Mouse (Mus musculus): Measurements from ENCODE around the gene Tns3. TPM values are rescaled to one million over a fixed set of nuclear protein-coding genes. Genes with fewer than 3 reads are reported as not detected.
"Not testable (repeated sequence)": the region's sequence is repeated elsewhere in the genome, so short reads cannot be mapped to it uniquely, and the experiment has no call there.

Gene Tns3
- total RNA-seq, 2 experiments from 2014 or later: 1.7 to 6.3 TPM

- no peak for ATAC-seq (replicated peaks; ENCODE audit: low FRiP score, poor library complexity, severe bottlenecking)
These were observed 120.0 kb downstream of the Tns3 start for GRCm38 (mm10) chr11:8544355-8544754.

- no peak for ATAC-seq (replicated peaks; ENCODE audit: low FRiP score, poor library complexity, severe bottlenecking)
These were observed 123.0 kb downstream of the Tns3 start for GRCm38 (mm10) chr11:8541222-8541815.

GRCm38 (mm10) chr11:8539593-8540265 lies 124.6 kb downstream of the Tns3 start:
- no peak for ATAC-seq (replicated peaks; ENCODE audit: low FRiP score, poor library complexity, severe bottlenecking)

- no peak for ATAC-seq (replicated peaks; ENCODE audit: low FRiP score, poor library complexity, severe bottlenecking)
These were observed 127.2 kb downstream of the Tns3 start for GRCm38 (mm10) chr11:8537013-8537614.

GRCm38 (mm10) chr11:8534893-8535292 lies 129.4 kb downstream of the Tns3 start:
- ATAC-seq (replicated peaks; ENCODE audit: low FRiP score, poor library complexity, severe bottlenecking): peak; percentile 58; the same call in 1 of the 2 replicates

GRCm38 (mm10) chr11:8532771-8533170 lies 131.6 kb downstream of the Tns3 start:
- ATAC-seq (replicated peaks; ENCODE audit: low FRiP score, poor library complexity, severe bottlenecking): not testable (repeated sequence)

- no peak for ATAC-seq (replicated peaks; ENCODE audit: low FRiP score, poor library complexity, severe bottlenecking)
These were observed 132.1 kb downstream of the Tns3 start for GRCm38 (mm10) chr11:8532112-8532747.

- no peak for ATAC-seq (replicated peaks; ENCODE audit: low FRiP score, poor library complexity, severe bottlenecking)
These were observed 133.8 kb downstream of the Tns3 start for GRCm38 (mm10) chr11:8530506-8530905.

GRCm38 (mm10) chr11:8530036-8530435 lies 134.3 kb downstream of the Tns3 start:
- no peak for ATAC-seq (replicated peaks; ENCODE audit: low FRiP score, poor library complexity, severe bottlenecking)

- no peak for ATAC-seq (replicated peaks; ENCODE audit: low FRiP score, poor library complexity, severe bottlenecking)
These were observed 138.7 kb downstream of the Tns3 start for GRCm38 (mm10) chr11:8525463-8526145.

GRCm38 (mm10) chr11:8523344-8524126 lies 140.8 kb downstream of the Tns3 start:
- ATAC-seq (replicated peaks; ENCODE audit: low FRiP score, poor library complexity, severe bottlenecking): 0 out of 2 replicates have a peak, but pooled peaks have one; percentile 41

- no peak for ATAC-seq (replicated peaks; ENCODE audit: low FRiP score, poor library complexity, severe bottlenecking)
These were observed 150.7 kb downstream of the Tns3 start for GRCm38 (mm10) chr11:8513359-8514253.

- ATAC-seq (replicated peaks; ENCODE audit: low FRiP score, poor library complexity, severe bottlenecking): no peak
These were observed 154.0 kb downstream of the Tns3 start for GRCm38 (mm10) chr11:8510294-8510693.

GRCm38 (mm10) chr11:8509614-8510013 lies 154.7 kb downstream of the Tns3 start:
- no peak for ATAC-seq (replicated peaks; ENCODE audit: low FRiP score, poor library complexity, severe bottlenecking)

GRCm38 (mm10) chr11:8503735-8504134 lies 160.6 kb downstream of the Tns3 start:
- ATAC-seq (replicated peaks; ENCODE audit: low FRiP score, poor library complexity, severe bottlenecking): no peak

- ATAC-seq (replicated peaks; ENCODE audit: low FRiP score, poor library complexity, severe bottlenecking): no peak
These were observed 163.5 kb downstream of the Tns3 start for GRCm38 (mm10) chr11:8500855-8501254.

GRCm38 (mm10) chr11:8497136-8497535 lies 167.2 kb downstream of the Tns3 start:
- ATAC-seq (replicated peaks; ENCODE audit: low FRiP score, poor library complexity, severe bottlenecking): no peak

- ATAC-seq (replicated peaks; ENCODE audit: low FRiP score, poor library complexity, severe bottlenecking): no peak
These were observed 167.6 kb downstream of the Tns3 start for GRCm38 (mm10) chr11:8496686-8497085.

Measured in erythroid progenitor cell, adult 5-6 weeks (primary cell).